Mouse (Mus musculus) neural tube, embryonic 13.5 days (tissue): ENCODE data around the gene Erich6b. TPM values are rescaled to one million over a fixed set of nuclear protein-coding genes. Genes with fewer than 3 reads are reported as not detected.

ENCODE experiments used
- ATAC-seq: fragments of 200-750 bp; cut with Nextera tagmentation; 2 replicates; pipeline ENCODE4 v1.8.0; 2017; ENCODE audit warnings: low read depth, mild to moderate bottlenecking, moderate TSS enrichment, moderate library complexity
- H3K27ac ChIP-seq: fragments of 300-500 bp; sonication (generic); replicated peaks from 2 replicates; pipeline ENCODE4 v1.5.1; 2015; ENCODE audit warnings: moderate library complexity, mild to moderate bottlenecking, inconsistent platforms
- H3K27me3 ChIP-seq: fragments of 300-500 bp; sonication (generic); 2 replicates; pipeline ENCODE4 v1.6.1; 2015; ENCODE audit warnings: mild to moderate bottlenecking, inconsistent platforms
- H3K36me3 ChIP-seq: fragments of 300-500 bp; sonication (generic); 2 replicates; pipeline ENCODE4 v1.6.1; 2015; ENCODE audit warnings: mild to moderate bottlenecking, inconsistent platforms
- H3K4me1 ChIP-seq: fragments of 300-500 bp; sonication (generic); replicated peaks from 2 replicates; pipeline ENCODE4 v1.6.1; 2015; ENCODE audit warnings: inconsistent platforms
- H3K4me2 ChIP-seq: fragments of 300-500 bp; sonication (generic); 2 replicates; pipeline ENCODE4 v1.6.1; 2015; ENCODE audit warnings: inconsistent platforms, mild to moderate bottlenecking, moderate library complexity
- H3K4me3 ChIP-seq: fragments of 300-500 bp; sonication (generic); 2 replicates; pipeline ENCODE4 v1.5.1; 2015; ENCODE audit warnings: mild to moderate bottlenecking, inconsistent platforms
- H3K9ac ChIP-seq: fragments of 300-500 bp; sonication (generic); 2 replicates; pipeline ENCODE4 v1.6.1; 2015; ENCODE audit warnings: moderate library complexity, mild to moderate bottlenecking, inconsistent platforms
- H3K9me3 ChIP-seq: fragments of 300-500 bp; sonication (generic); 2 replicates; pipeline ENCODE4 v1.6.1; 2016; ENCODE audit warnings: inconsistent platforms
- WGBS: fragments of 180-500 bp; shearing (Covaris S2); methylation state at CpG from one replicate; pipeline ENCODE4 v1.1.7; 2015; 5-methylcytosine and 5-hydroxymethylcytosine counted together
- polyA plus RNA-seq: library from polyadenylated mRNA; unstranded; fragments of >200 nt; fragmentation: Nextera tagmentation; extraction: Ambion mirVana; gene quantifications from 2 replicates; pipeline ENCODE4 v1.2.1, GENCODE M21; 2015

Gene Erich6b
- polyA plus RNA-seq, 1 experiment from 2014 or later: not detected

- 0 out of 2 replicates have a peak, but pooled peaks have one; percentile 58 for ATAC-seq
- Histone ChIP-seq H3K27ac (peak overlapping the region; percentile 64; the same call in 1 of the 2 replicates), H3K9me3 (no peaks in the 10 kb centered on the region), H3K27me3 (no peaks in the 10 kb centered on the region), H3K4me3 (no peak overlapping the region), H3K4me2 (peak overlapping the region; percentile 21; the same call in 1 of the 2 replicates), H3K9ac (0 out of 2 replicates have a peak overlapping the region, but pooled peaks have one; percentile 5), H3K36me3 (no peaks in the 10 kb centered on the region), H3K4me1 (peaks cover 25% of the 10 kb centered on the region)
- 43% methylated on average over 20 of the region's 20 CpGs for WGBS
Observed at GRCm38 (mm10) chr14:75646968-75647829, 5.1 kb downstream of the Erich6b start.

GRCm38 (mm10) chr14:75660936-75661335 is 18.9 kb downstream of the Erich6b start:
- Histone ChIP-seq H3K9me3 (no peaks in the 10 kb centered on the region), H3K36me3 (no peaks in the 10 kb centered on the region), H3K4me2 (no peak overlapping the region), H3K27me3 (no peaks in the 10 kb centered on the region), H3K27ac (no peak overlapping the region), H3K9ac (no peak overlapping the region), H3K4me3 (no peak overlapping the region), H3K4me1 (peaks cover 12% of the 10 kb centered on the region)
- 76% methylated on average over 6 of the region's 6 CpGs for WGBS
- ATAC-seq: 0 out of 2 replicates have a peak, but pooled peaks have one; percentile 36

GRCm38 (mm10) chr14:75661548-75661947 is 19.5 kb downstream of the Erich6b start:
- no peaks in the 10 kb centered on the region for H3K36me3 ChIP-seq
- H3K27me3 ChIP-seq: no peaks in the 10 kb centered on the region
- no peak overlapping the region for H3K4me2 ChIP-seq
- no peak for ATAC-seq
- H3K27ac ChIP-seq: 0 out of 2 replicates have a peak overlapping the region, but pooled peaks have one; percentile 29
- WGBS: 25% methylated on average over 8 of the region's 8 CpGs
- H3K9ac ChIP-seq: no peak overlapping the region
- H3K4me3 ChIP-seq: no peak overlapping the region
- H3K4me1 ChIP-seq: peaks cover 12% of the 10 kb centered on the region
- no peaks in the 10 kb centered on the region for H3K9me3 ChIP-seq

- WGBS: 76% methylated on average over 2 of the region's 2 CpGs
- Histone ChIP-seq H3K9ac (no peak overlapping the region), H3K4me3 (no peak overlapping the region), H3K4me2 (no peak overlapping the region), H3K4me1 (peaks cover 11% of the 10 kb centered on the region), H3K27ac (no peak overlapping the region), H3K27me3 (no peaks in the 10 kb centered on the region), H3K36me3 (no peaks in the 10 kb centered on the region), H3K9me3 (no peaks in the 10 kb centered on the region)
- no peak for ATAC-seq
Observed at GRCm38 (mm10) chr14:75665430-75666180, 23.5 kb downstream of the Erich6b start.

GRCm38 (mm10) chr14:75669085-75669645 is 27.1 kb downstream of the Erich6b start:
- H3K27me3 ChIP-seq: no peaks in the 10 kb centered on the region
- no peaks in the 10 kb centered on the region for H3K9me3 ChIP-seq
- no peaks in the 10 kb centered on the region for H3K4me1 ChIP-seq
- no peak overlapping the region for H3K27ac ChIP-seq
- no peak for ATAC-seq
- H3K4me2 ChIP-seq: no peak overlapping the region
- no peak overlapping the region for H3K4me3 ChIP-seq
- no peak overlapping the region for H3K9ac ChIP-seq
- H3K36me3 ChIP-seq: no peaks in the 10 kb centered on the region
- 58% methylated on average over 1 of the region's 1 CpGs for WGBS

- H3K4me1 ChIP-seq: peaks cover 7% of the 10 kb centered on the region
- no peak overlapping the region for H3K27ac ChIP-seq
- H3K27me3 ChIP-seq: no peaks in the 10 kb centered on the region
- no peak overlapping the region for H3K9ac ChIP-seq
- H3K9me3 ChIP-seq: no peaks in the 10 kb centered on the region
- ATAC-seq: no peak
- H3K4me3 ChIP-seq: no peak overlapping the region
- H3K36me3 ChIP-seq: no peaks in the 10 kb centered on the region
- 39% methylated on average over 6 of the region's 6 CpGs for WGBS
- no peak overlapping the region for H3K4me2 ChIP-seq
Observed at GRCm38 (mm10) chr14:75676316-75676715, 34.3 kb downstream of the Erich6b start.

- Histone ChIP-seq H3K36me3 (no peaks in the 10 kb centered on the region), H3K4me1 (no peaks in the 10 kb centered on the region), H3K4me3 (no peak overlapping the region), H3K4me2 (no peak overlapping the region), H3K9ac (no peak overlapping the region), H3K27me3 (no peaks in the 10 kb centered on the region), H3K27ac (no peak overlapping the region), H3K9me3 (peaks cover 4% of the 10 kb centered on the region; the same call in 1 of the 2 replicates)
- ATAC-seq: no peak
- WGBS: 82% methylated on average over 2 of the region's 2 CpGs
Observed at GRCm38 (mm10) chr14:75690428-75690827, 48.4 kb downstream of the Erich6b start.

- Histone ChIP-seq H3K9ac (no peak overlapping the region), H3K4me2 (no peak overlapping the region), H3K4me1 (no peaks in the 10 kb centered on the region), H3K27me3 (no peaks in the 10 kb centered on the region), H3K4me3 (no peak overlapping the region), H3K27ac (no peak overlapping the region), H3K9me3 (peaks cover 4% of the 10 kb centered on the region; the same call in 1 of the 2 replicates), H3K36me3 (peaks cover 2% of the 10 kb centered on the region)
- WGBS: 82% methylated on average over 5 of the region's 5 CpGs
- ATAC-seq: no peak
Observed at GRCm38 (mm10) chr14:75696096-75696495, 54.0 kb downstream of the Erich6b start.

GRCm38 (mm10) chr14:75697928-75698327 is 55.9 kb downstream of the Erich6b start:
- 78% methylated on average over 1 of the region's 1 CpGs for WGBS
- Histone ChIP-seq H3K27me3 (no peaks in the 10 kb centered on the region), H3K9me3 (peaks cover 4% of the 10 kb centered on the region; the same call in 1 of the 2 replicates), H3K4me2 (no peak overlapping the region), H3K27ac (no peak overlapping the region), H3K9ac (no peak overlapping the region), H3K4me3 (no peak overlapping the region), H3K4me1 (no peaks in the 10 kb centered on the region), H3K36me3 (peaks cover 11% of the 10 kb centered on the region)
- no peak for ATAC-seq

GRCm38 (mm10) chr14:75706647-75707046 is 64.6 kb downstream of the Erich6b start:
- Histone ChIP-seq H3K4me3 (no peak overlapping the region), H3K4me2 (no peak overlapping the region), H3K27ac (no peak overlapping the region), H3K4me1 (peaks cover 7% of the 10 kb centered on the region; the same call in 1 of the 2 replicates), H3K27me3 (no peaks in the 10 kb centered on the region), H3K9ac (no peak overlapping the region), H3K36me3 (peaks cover 74% of the 10 kb centered on the region), H3K9me3 (no peaks in the 10 kb centered on the region)
- WGBS: 84% methylated on average over 4 of the region's 4 CpGs
- ATAC-seq: no peak

- no peaks in the 10 kb centered on the region for H3K9me3 ChIP-seq
- no peaks in the 10 kb centered on the region for H3K27me3 ChIP-seq
- 15% methylated on average over 7 of the region's 7 CpGs for WGBS
- H3K4me1 ChIP-seq: peaks cover 7% of the 10 kb centered on the region; the same call in 1 of the 2 replicates
- H3K36me3 ChIP-seq: peaks cover 82% of the 10 kb centered on the region
- no peak overlapping the region for H3K4me3 ChIP-seq
- H3K9ac ChIP-seq: no peak overlapping the region
- H3K4me2 ChIP-seq: no peak overlapping the region
- 0 out of 2 replicates have a peak overlapping the region, but pooled peaks have one; percentile 28 for H3K27ac ChIP-seq
- no peak for ATAC-seq
Observed at GRCm38 (mm10) chr14:75707771-75708170, 65.7 kb downstream of the Erich6b start.

GRCm38 (mm10) chr14:75708986-75709385 is 66.9 kb downstream of the Erich6b start:
- H3K36me3 ChIP-seq: peaks cover 78% of the 10 kb centered on the region
- 90% methylated on average over 1 of the region's 1 CpGs for WGBS
- H3K9me3 ChIP-seq: no peaks in the 10 kb centered on the region
- H3K4me3 ChIP-seq: no peak overlapping the region
- no peak overlapping the region for H3K27ac ChIP-seq
- H3K4me1 ChIP-seq: peaks cover 7% of the 10 kb centered on the region; the same call in 1 of the 2 replicates
- H3K9ac ChIP-seq: no peak overlapping the region
- no peaks in the 10 kb centered on the region for H3K27me3 ChIP-seq
- H3K4me2 ChIP-seq: no peak overlapping the region
- ATAC-seq: no peak
